18 mouse cellular contexts compared by ENCODE assay signal in the genomic region with DNA sequence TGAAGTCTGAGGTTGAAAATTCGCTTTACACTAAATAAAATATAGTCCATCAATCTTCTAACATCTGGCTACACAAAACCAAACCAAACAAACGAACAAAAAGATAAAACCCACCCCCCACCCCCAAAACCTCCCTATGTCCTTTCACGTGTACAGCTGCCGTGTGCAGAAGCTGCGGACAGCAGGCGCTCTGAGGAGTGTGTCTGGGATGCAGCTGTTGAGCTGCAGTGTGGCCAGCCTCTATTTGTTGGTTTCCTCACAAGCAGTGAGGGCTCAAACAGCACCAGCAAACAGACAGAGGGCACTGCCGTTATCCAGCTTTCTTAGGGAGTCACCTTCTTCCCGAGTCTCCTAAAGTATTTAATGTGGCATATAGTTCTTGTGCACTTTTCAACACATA.
A peak's percentile ranks its signal among the peaks of the same experiment; 100 is the strongest.
DNase-seq lines count a peak whose midpoint lies in the region; ATAC-seq and TF ChIP-seq lines count a peak whose summit lies in the region.
"Had no signal": no experiment of that assay in that cellular context is flagged by ENCODE, and none has a peak within 500 bp of the region (broad histone marks: within the 10 kb centered on the region; RNA-seq: fewer than 3 reads in every experiment).

No protein-coding gene starts in this region.

- no peak overlapping the region for H3K4me3 ChIP-seq in forebrain, postnatal 0 days (ENCODE audit: low read depth, low read length)
- no peak overlapping the region for H3K4me3 ChIP-seq in forebrain, embryonic 14.5 days (ENCODE audit: low read depth, low read length)
- H3K4me3 ChIP-seq in limb, embryonic 12.5 days (replicated peaks) = no peak overlapping the region
- H3K4me3 ChIP-seq in limb, embryonic 10.5 days = no peak overlapping the region
- no peak overlapping the region for H3K4me3 ChIP-seq in neural tube, embryonic 15.5 days (replicated peaks)
- H3K4me3 ChIP-seq: embryonic facial prominence, embryonic 13.5 days; heart, embryonic 10.5 days; intestine, embryonic 15.5 days had no signal

- no peak overlapping the region for H3K9ac ChIP-seq in forebrain, postnatal 0 days
- H3K9ac ChIP-seq in forebrain, embryonic 14.5 days (ENCODE audit: low read length) = no peak overlapping the region
- H3K9ac ChIP-seq in limb, embryonic 12.5 days (replicated peaks) = no peak overlapping the region
- H3K9ac ChIP-seq in neural tube, embryonic 15.5 days (replicated peaks) = no peak overlapping the region
- H3K9ac ChIP-seq: embryonic facial prominence, embryonic 13.5 days; intestine, embryonic 15.5 days had no signal

- H3K27me3 ChIP-seq in forebrain, postnatal 0 days (ENCODE audit: insufficient read depth, low read length) = no peaks in the 10 kb centered on the region
- H3K27me3 ChIP-seq in forebrain, embryonic 14.5 days (replicated peaks; ENCODE audit: control insufficient read depth, insufficient read depth, low read length) = no peaks in the 10 kb centered on the region
- no peaks in the 10 kb centered on the region for H3K27me3 ChIP-seq in limb, embryonic 12.5 days
- H3K27me3 ChIP-seq in limb, embryonic 10.5 days (ENCODE audit: low read depth, poor library complexity, severe bottlenecking) = no peaks in the 10 kb centered on the region
- no peaks in the 10 kb centered on the region for H3K27me3 ChIP-seq in neural tube, embryonic 15.5 days (replicated peaks)
- H3K27me3 ChIP-seq: embryonic facial prominence, embryonic 13.5 days; intestine, embryonic 15.5 days had no signal

- WGBS in forebrain, postnatal 0 days = 60% methylated on average over 8 of the region's 8 CpGs
- WGBS in forebrain, embryonic 14.5 days = 60% methylated on average over 8 of the region's 8 CpGs
- WGBS in limb, embryonic 12.5 days = 39% methylated on average over 8 of the region's 8 CpGs
- 54% methylated on average over 8 of the region's 8 CpGs for WGBS in limb, embryonic 10.5 days
- whole genome bisulfite sequencing in neural tube, embryonic 15.5 days = 43% methylated on average over 8 of the region's 8 CpGs

- peaks cover 51% of the 10 kb centered on the region for H3K4me1 ChIP-seq in forebrain, postnatal 0 days (ENCODE audit: insufficient read depth)
- peaks cover 65% of the 10 kb centered on the region for H3K4me1 ChIP-seq in forebrain, embryonic 14.5 days (ENCODE audit: control insufficient read depth, insufficient read depth, low read length)
- H3K4me1 ChIP-seq in limb, embryonic 12.5 days (replicated peaks) = peaks cover 56% of the 10 kb centered on the region
- H3K4me1 ChIP-seq in limb, embryonic 10.5 days = peaks cover 55% of the 10 kb centered on the region
- peaks cover 78% of the 10 kb centered on the region for H3K4me1 ChIP-seq in neural tube, embryonic 15.5 days

- no peaks in the 10 kb centered on the region for H3K9me3 ChIP-seq in forebrain, postnatal 0 days (ENCODE audit: low read length)
- H3K9me3 ChIP-seq in forebrain, embryonic 14.5 days (replicated peaks; ENCODE audit: control insufficient read depth, low read length) = no peaks in the 10 kb centered on the region
- no peaks in the 10 kb centered on the region for H3K9me3 ChIP-seq in limb, embryonic 12.5 days
- no peaks in the 10 kb centered on the region for H3K9me3 ChIP-seq in limb, embryonic 10.5 days (replicated peaks)
- H3K9me3 ChIP-seq in neural tube, embryonic 15.5 days (replicated peaks) = no peaks in the 10 kb centered on the region
- H3K9me3 ChIP-seq: embryonic facial prominence, embryonic 13.5 days; heart, embryonic 10.5 days; intestine, embryonic 15.5 days had no signal

- no peak for ATAC-seq in forebrain, postnatal 0 days
- ATAC-seq in forebrain, embryonic 14.5 days = no peak
- no peak for ATAC-seq in limb, embryonic 12.5 days (ENCODE audit: insufficient number of reproducible peaks, insufficient read depth, low FRiP score, low TSS enrichment, low read depth)
- no peak for ATAC-seq in neural tube, embryonic 15.5 days (ENCODE audit: low FRiP score)
- ATAC-seq in activated CD4-positive, CD25-positive, alpha-beta regulatory T cell, adult 4 months = no peak

- H3K36me3 ChIP-seq in forebrain, postnatal 0 days (ENCODE audit: insufficient read depth) = no peaks in the 10 kb centered on the region
- H3K36me3 ChIP-seq in forebrain, embryonic 14.5 days (ENCODE audit: control insufficient read depth, insufficient read depth, low read length) = no peaks in the 10 kb centered on the region
- H3K36me3 ChIP-seq in limb, embryonic 12.5 days = no peaks in the 10 kb centered on the region
- H3K36me3 ChIP-seq in limb, embryonic 10.5 days = no peaks in the 10 kb centered on the region; the same call in 1 of the 2 replicates
- no peaks in the 10 kb centered on the region for H3K36me3 ChIP-seq in neural tube, embryonic 15.5 days
- H3K36me3 ChIP-seq: embryonic facial prominence, embryonic 13.5 days; intestine, embryonic 15.5 days had no signal

- no peak for DNase-seq in forebrain, postnatal 0 days
- DNase-seq in forebrain, embryonic 14.5 days (ENCODE audit: low spot score) = no peak
- DNase-seq in limb, embryonic 10.5 days (ENCODE audit: low spot score) = no peak
- DNase-seq in thymus, postnatal 0 days (ENCODE audit: low spot score) = peak; percentile 6
- DNase-seq in thymus, postnatal 36 days = no peak
- DNase-seq: adrenal gland, adult 8-10 months; cerebellum, adult 11-12 months; cerebellum, postnatal 10 days; heart, postnatal 4 days; kidney, postnatal 25 days; lung, postnatal 4 days; right cerebral cortex, postnatal 14 days had no signal

- peak overlapping the region; percentile 10; the same call in 1 of the 2 replicates for H3K27ac ChIP-seq in forebrain, postnatal 0 days (ENCODE audit: low read depth, low read length)
- no peak overlapping the region for H3K27ac ChIP-seq in forebrain, embryonic 14.5 days (ENCODE audit: low read depth, low read length)
- peak overlapping the region; percentile 9; the same call in 1 of the 2 replicates for H3K27ac ChIP-seq in limb, embryonic 12.5 days
- no peak overlapping the region for H3K27ac ChIP-seq in limb, embryonic 10.5 days
- H3K27ac ChIP-seq in neural tube, embryonic 15.5 days (replicated peaks) = peak overlapping the region; percentile 81; the same call in 1 of the 2 replicates
- H3K27ac ChIP-seq: embryonic facial prominence, embryonic 13.5 days; heart, embryonic 10.5 days; intestine, embryonic 15.5 days had no signal

- TF ChIP-seq CTCF in forebrain, postnatal 0 days (IDR thresholded peaks at IDR 0.05; ENCODE audit: low read depth) = no peak

- H3K4me2 ChIP-seq in forebrain, postnatal 0 days (ENCODE audit: low read depth) = no peak overlapping the region
- H3K4me2 ChIP-seq in forebrain, embryonic 14.5 days (ENCODE audit: low read length) = no peak overlapping the region
- H3K4me2 ChIP-seq in limb, embryonic 12.5 days = no peak overlapping the region
- no peak overlapping the region for H3K4me2 ChIP-seq in neural tube, embryonic 15.5 days
- H3K4me2 ChIP-seq: embryonic facial prominence, embryonic 13.5 days; intestine, embryonic 15.5 days had no signal

Comparison
In these comparisons a context has a peak if more than half of its experiments do, and no peak if none do; other contexts are left out.
1. H3K27ac ChIP-seq: peak in forebrain, postnatal 0 days (single experiment), limb, embryonic 12.5 days (single experiment) and neural tube, embryonic 15.5 days (single experiment); none in forebrain, embryonic 14.5 days (single experiment) and limb, embryonic 10.5 days (single experiment).